Mouse (Mus musculus) stomach, embryonic 16.5 days (tissue): Measurements from ENCODE around the gene Otol1. TPM values are rescaled to one million over a fixed set of nuclear protein-coding genes. Genes with fewer than 3 reads are reported as not detected.

Source experiments
- ATAC-seq: fragments of 200-750 bp; cut with Nextera tagmentation; 2 replicates; pipeline ENCODE4 v1.8.0; 2017; ENCODE audit warnings: moderate number of reproducible peaks, moderate TSS enrichment; ENCODE audit not compliant: insufficient read depth, low FRiP score
- H3K27ac ChIP-seq: fragments of 300-500 bp; sonication (generic); 2 replicates; pipeline ENCODE4 v1.5.1; 2014; ENCODE audit warnings: low read length
- H3K27me3 ChIP-seq: fragments of 300-500 bp; sonication (generic); 2 replicates; pipeline ENCODE4 v1.6.1; 2014; ENCODE audit warnings: low read length, control low read depth, mixed read lengths; ENCODE audit not compliant: control insufficient read depth, insufficient read depth
- H3K36me3 ChIP-seq: fragments of 300-500 bp; sonication (generic); 2 replicates; pipeline ENCODE4 v1.6.1; 2014; ENCODE audit warnings: low read length; ENCODE audit not compliant: control insufficient read depth, insufficient read depth
- H3K4me1 ChIP-seq: fragments of 300-500 bp; sonication (generic); 2 replicates; pipeline ENCODE4 v1.6.1; 2014; ENCODE audit warnings: low read length, control low read depth, mixed read lengths; ENCODE audit not compliant: control insufficient read depth, insufficient read depth
- H3K4me2 ChIP-seq: fragments of 300-500 bp; sonication (generic); 2 replicates; pipeline ENCODE4 v1.6.1; 2014; ENCODE audit warnings: low read depth, low read length, mixed read lengths
- H3K4me3 ChIP-seq: fragments of 300-500 bp; sonication (generic); replicated peaks from 2 replicates; pipeline ENCODE4 v1.5.1; 2014; ENCODE audit warnings: mild to moderate bottlenecking, low read length
- H3K9ac ChIP-seq: fragments of 300-500 bp; sonication (generic); 2 replicates; pipeline ENCODE4 v1.6.1; 2014; ENCODE audit warnings: low read length
- H3K9me3 ChIP-seq: fragments of 300-500 bp; sonication (generic); replicated peaks from 2 replicates; pipeline ENCODE4 v1.6.1; 2016; ENCODE audit warnings: low read length, control low read depth; ENCODE audit not compliant: control insufficient read depth
- WGBS: fragments of 180-500 bp; shearing (Covaris S2); extraction: QIAGEN DNeasy Blood & Tissue Kit; methylation state at CpG from one replicate; pipeline ENCODE4 v1.1.7; 2014; 5-methylcytosine and 5-hydroxymethylcytosine counted together
- polyA plus RNA-seq: library from polyadenylated mRNA; unstranded; fragments of >200 nt; fragmentation: Nextera tagmentation; extraction: Ambion mirVana; gene quantifications from 2 replicates; pipeline ENCODE4 v1.2.1, GENCODE M21; 2015

Gene Otol1
- polyA plus RNA-seq, 1 experiment from 2014 or later = not detected

DNA sequence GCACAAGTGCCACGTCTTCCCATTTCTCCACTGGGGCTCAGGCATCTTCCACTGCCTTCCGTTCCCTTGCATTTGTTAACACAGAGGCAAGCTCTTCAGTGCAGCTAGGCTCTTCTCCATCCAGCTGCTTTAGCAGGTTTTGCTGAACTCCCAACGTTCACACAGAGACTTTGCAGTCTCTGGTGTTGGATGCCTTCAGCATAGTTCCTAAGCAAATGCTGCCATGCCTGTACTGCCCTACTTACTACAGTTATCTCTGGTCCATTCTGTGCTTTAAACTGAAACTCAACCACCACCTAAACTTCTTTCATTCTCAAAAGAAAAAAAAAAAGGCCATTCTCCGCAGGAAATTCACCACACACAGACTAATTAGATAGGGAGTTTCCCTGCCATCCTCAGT, 5.2 kb downstream of the Otol1 start:
- H3K27ac ChIP-seq = no peak overlapping the region
- H3K27me3 ChIP-seq = no peaks in the 10 kb centered on the region
- WGBS = 74% methylated on average over 4 of the region's 4 CpGs
- no peak for ATAC-seq
- no peaks in the 10 kb centered on the region for H3K36me3 ChIP-seq
- H3K4me1 ChIP-seq = no peaks in the 10 kb centered on the region
- H3K9me3 ChIP-seq = no peaks in the 10 kb centered on the region
- no peak overlapping the region for H3K9ac ChIP-seq
- no peak overlapping the region for H3K4me3 ChIP-seq
- no peak overlapping the region for H3K4me2 ChIP-seq

DNA sequence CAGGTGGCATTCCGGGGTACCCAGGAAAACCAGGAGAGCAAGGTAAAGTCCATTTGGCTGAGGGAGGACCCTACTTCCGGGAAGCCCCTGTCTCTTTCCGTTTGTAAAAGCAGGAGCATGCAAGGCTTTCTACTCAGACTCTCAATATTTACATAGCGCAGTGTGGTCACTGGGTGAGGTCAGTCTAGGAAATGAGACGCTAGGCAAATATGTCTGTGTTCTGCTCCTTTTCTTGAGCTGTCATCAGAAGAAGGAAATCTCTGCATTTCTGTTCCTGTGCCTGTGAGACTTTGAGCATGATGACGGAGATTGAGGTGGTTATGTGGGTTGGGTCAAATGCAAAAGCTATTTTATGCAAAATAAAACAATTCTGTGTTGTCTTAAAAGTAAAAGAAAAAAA, 19.2 kb downstream of the Otol1 start:
- no peak overlapping the region for H3K4me3 ChIP-seq
- H3K36me3 ChIP-seq = no peaks in the 10 kb centered on the region
- 42% methylated on average over 6 of the region's 6 CpGs for WGBS
- no peak overlapping the region for H3K4me2 ChIP-seq
- H3K27ac ChIP-seq = no peak overlapping the region
- H3K9me3 ChIP-seq = no peaks in the 10 kb centered on the region
- no peak overlapping the region for H3K9ac ChIP-seq
- no peaks in the 10 kb centered on the region for H3K4me1 ChIP-seq
- no peak for ATAC-seq
- no peaks in the 10 kb centered on the region for H3K27me3 ChIP-seq

DNA sequence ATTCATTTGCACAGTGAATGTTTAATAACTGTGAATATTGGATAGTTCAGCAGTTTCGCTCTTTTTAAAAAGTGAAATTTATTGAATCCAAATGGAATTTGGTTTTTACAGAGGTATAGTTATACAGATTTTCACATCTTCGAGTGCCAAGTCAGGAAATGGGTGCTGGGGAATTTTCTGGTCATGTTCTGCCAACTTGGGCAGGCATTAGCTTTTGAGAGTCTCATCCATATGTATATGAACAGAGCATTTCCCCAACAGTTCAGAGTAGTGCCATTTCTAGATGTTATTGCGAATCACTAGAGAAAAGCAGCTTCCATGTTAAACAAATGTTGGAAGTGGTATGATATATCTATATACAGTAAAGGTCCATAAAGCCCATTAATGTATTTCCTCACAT, 21.8 kb downstream of the Otol1 start:
- no peak overlapping the region for H3K27ac ChIP-seq
- H3K9ac ChIP-seq = no peak overlapping the region
- no peak overlapping the region for H3K4me3 ChIP-seq
- 84% methylated on average over 3 of the region's 3 CpGs for WGBS
- H3K27me3 ChIP-seq = no peaks in the 10 kb centered on the region
- no peak overlapping the region for H3K4me2 ChIP-seq
- H3K4me1 ChIP-seq = no peaks in the 10 kb centered on the region
- ATAC-seq = no peak
- H3K36me3 ChIP-seq = no peaks in the 10 kb centered on the region
- H3K9me3 ChIP-seq = no peaks in the 10 kb centered on the region

DNA sequence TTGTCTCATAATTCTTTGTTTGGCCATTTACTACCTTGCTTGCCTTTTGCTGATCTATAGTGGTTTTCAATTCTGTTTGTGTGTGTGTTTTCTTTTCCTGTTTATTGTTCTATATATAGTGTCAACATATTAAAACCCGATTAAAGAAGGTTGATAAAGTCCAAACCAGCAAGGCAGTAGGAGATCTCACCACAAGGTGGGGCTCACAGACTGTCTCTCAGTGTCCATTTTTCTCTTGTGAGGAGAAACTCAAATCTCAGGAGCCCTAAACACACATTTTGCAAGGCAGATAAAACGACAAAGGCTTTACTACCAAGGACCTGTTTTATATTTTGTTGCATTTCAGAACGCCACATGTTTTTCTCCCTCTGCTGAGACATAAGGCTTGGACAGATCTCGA, 28.2 kb downstream of the Otol1 start:
- no peak overlapping the region for H3K4me3 ChIP-seq
- H3K4me2 ChIP-seq = no peak overlapping the region
- 33% methylated on average over 4 of the region's 4 CpGs for WGBS
- no peaks in the 10 kb centered on the region for H3K9me3 ChIP-seq
- ATAC-seq = no peak
- no peaks in the 10 kb centered on the region for H3K27me3 ChIP-seq
- no peak overlapping the region for H3K27ac ChIP-seq
- H3K36me3 ChIP-seq = no peaks in the 10 kb centered on the region
- no peaks in the 10 kb centered on the region for H3K4me1 ChIP-seq
- no peak overlapping the region for H3K9ac ChIP-seq

Other genes starting within 250 kb of the Otol1 start
- gene Sptssb, start 147.7 kb upstream of the Otol1 start, polyA plus RNA-seq = 60.5 and 99.1 TPM in 2 replicates